Mouse (Mus musculus): ENCODE measurements around the gene Tgm3. TPM values are rescaled to one million over a fixed set of nuclear protein-coding genes. Genes with fewer than 3 reads are reported as not detected.
A peak's percentile ranks its signal among the peaks of the same experiment; 100 is the strongest.

Tgm3 gene
- not detected in 2 replicates for total RNA-seq (2014; rRNA removed)
- 0.08 TPM in 1 of 2 replicates, not detected in the other for polyA plus RNA-seq (2015; fragmentation: Nextera tagmentation; extraction: Ambion mirVana)

DNA sequence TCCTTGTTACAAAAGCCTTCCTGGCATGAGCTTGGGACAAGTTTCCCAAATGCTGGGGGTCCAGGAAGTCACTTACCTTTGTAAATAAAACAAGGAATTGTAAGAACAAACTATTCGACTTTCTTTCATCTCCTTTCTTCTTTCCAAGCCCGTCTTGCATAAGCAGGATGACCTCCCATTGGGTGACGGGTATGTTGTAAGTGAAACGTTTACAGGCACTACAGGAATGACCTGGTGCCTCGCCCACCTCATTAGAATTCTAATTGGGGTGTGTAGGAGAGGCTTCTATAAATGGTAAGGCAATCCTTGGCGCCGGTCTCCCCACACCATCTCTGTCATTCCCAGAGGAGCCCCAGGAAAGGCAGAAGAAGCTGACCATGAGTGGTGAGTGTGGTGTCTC, at the start of gene Tgm3:
TSS of gene Tgm3 (plus strand) at position 324 of the 400 bp plus-strand sequence.
- Histone ChIP-seq H3K27me3 (ENCODE audit: insufficient read depth, low read length) (no peaks in the 10 kb centered on the region), H3K36me3 (ENCODE audit: insufficient read depth, low read length) (no peaks in the 10 kb centered on the region), H3K27ac (no peak within 1 kb of the TSS), H3K9me3 (ENCODE audit: low read length) (no peaks in the 10 kb centered on the region), H3K4me1 (ENCODE audit: insufficient read depth, low read length) (no peaks in the 10 kb centered on the region), H3K9ac (replicated peaks; ENCODE audit: low read length) (no peak within 1 kb of the TSS), H3K4me2 (ENCODE audit: low read depth, low read length) (no peak within 1 kb of the TSS), H3K4me3 (ENCODE audit: low read length) (no peak within 1 kb of the TSS)
- 44% methylated on average over 7 of the region's 7 CpGs for WGBS
- DNase-seq (ENCODE audit: low spot score) = no peak
- ATAC-seq = no peak
- TF ChIP-seq CTCF (IDR thresholded peaks at IDR 0.05; ENCODE audit: low read depth) = no peak

DNA sequence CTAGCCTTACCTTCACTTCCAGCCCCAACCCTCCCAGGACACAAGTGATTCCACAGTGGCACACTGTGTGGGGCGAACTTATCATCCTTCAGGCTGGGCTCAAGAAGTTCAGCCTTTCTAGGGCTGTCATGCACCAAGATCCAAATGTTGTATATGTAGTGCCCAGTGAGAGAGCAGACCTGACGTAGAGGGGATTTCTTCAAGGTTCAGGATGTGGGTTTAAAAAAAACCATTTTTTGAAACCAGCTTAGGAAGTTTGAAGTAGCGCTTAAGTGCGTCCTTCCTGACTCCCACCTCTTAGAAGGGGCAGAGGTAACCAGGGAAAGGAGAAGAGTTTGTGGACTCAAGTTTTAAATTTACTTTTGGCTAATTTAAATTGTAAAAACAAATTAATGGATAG, 31.5 kb upstream of the Tgm3 start:
- no peak overlapping the region for H3K4me3 ChIP-seq (ENCODE audit: low read length)
- DNase-seq (ENCODE audit: low spot score) (no peak), ATAC-seq (no peak)
- H3K27me3 ChIP-seq (ENCODE audit: insufficient read depth, low read length) = no peaks in the 10 kb centered on the region
- H3K4me1 ChIP-seq (ENCODE audit: insufficient read depth, low read length) = no peaks in the 10 kb centered on the region
- H3K9me3 ChIP-seq (ENCODE audit: low read length) = no peaks in the 10 kb centered on the region
- H3K36me3 ChIP-seq (ENCODE audit: insufficient read depth, low read length) = no peaks in the 10 kb centered on the region
- no peak overlapping the region for H3K9ac ChIP-seq (replicated peaks; ENCODE audit: low read length)
- no peak overlapping the region for H3K4me2 ChIP-seq (ENCODE audit: low read depth, low read length)
- TF ChIP-seq CTCF (IDR thresholded peaks at IDR 0.05; ENCODE audit: low read depth) = no peak
- WGBS = 94% methylated on average over 4 of the region's 4 CpGs
- H3K27ac ChIP-seq = no peak overlapping the region

- no peaks in the 10 kb centered on the region for H3K27me3 ChIP-seq (ENCODE audit: insufficient read depth, low read length)
- TF ChIP-seq CTCF (IDR thresholded peaks at IDR 0.05; ENCODE audit: low read depth) = no peak
- 73% methylated on average over 6 of the region's 6 CpGs for WGBS
- H3K4me1 ChIP-seq (ENCODE audit: insufficient read depth, low read length) = no peaks in the 10 kb centered on the region
- H3K36me3 ChIP-seq (ENCODE audit: insufficient read depth, low read length) = no peaks in the 10 kb centered on the region
- no peaks in the 10 kb centered on the region for H3K9me3 ChIP-seq (ENCODE audit: low read length)
- no peak overlapping the region for H3K4me3 ChIP-seq (ENCODE audit: low read length)
- H3K9ac ChIP-seq (replicated peaks; ENCODE audit: low read length) = no peak overlapping the region
- DNase-seq (ENCODE audit: low spot score) (no peak), ATAC-seq (no peak)
- no peak overlapping the region for H3K27ac ChIP-seq
- H3K4me2 ChIP-seq (ENCODE audit: low read depth, low read length) = no peak overlapping the region
These were observed 24.6 kb upstream of the Tgm3 start for GRCm38 (mm10) chr2:129987527-129988045.

- 97% methylated on average over 2 of the region's 2 CpGs for WGBS
- H3K36me3 ChIP-seq (ENCODE audit: insufficient read depth, low read length) = no peaks in the 10 kb centered on the region
- DNase-seq (ENCODE audit: low spot score) (no peak), ATAC-seq (no peak)
- H3K4me3 ChIP-seq (ENCODE audit: low read length) = no peak overlapping the region
- TF ChIP-seq CTCF (IDR thresholded peaks at IDR 0.05; ENCODE audit: low read depth) = no peak
- H3K27ac ChIP-seq = no peak overlapping the region
- H3K9me3 ChIP-seq (ENCODE audit: low read length) = no peaks in the 10 kb centered on the region
- H3K27me3 ChIP-seq (ENCODE audit: insufficient read depth, low read length) = no peaks in the 10 kb centered on the region
- no peaks in the 10 kb centered on the region for H3K4me1 ChIP-seq (ENCODE audit: insufficient read depth, low read length)
- H3K9ac ChIP-seq (replicated peaks; ENCODE audit: low read length) = no peak overlapping the region
- no peak overlapping the region for H3K4me2 ChIP-seq (ENCODE audit: low read depth, low read length)
These were observed 22.5 kb upstream of the Tgm3 start for GRCm38 (mm10) chr2:129989646-129990045.

GRCm38 (mm10) chr2:129994468-129994867, 17.7 kb upstream of the Tgm3 start:
- DNase-seq (ENCODE audit: low spot score) (no peak), ATAC-seq (no peak)
- no peaks in the 10 kb centered on the region for H3K9me3 ChIP-seq (ENCODE audit: low read length)
- no peak overlapping the region for H3K9ac ChIP-seq (replicated peaks; ENCODE audit: low read length)
- no peak overlapping the region for H3K4me2 ChIP-seq (ENCODE audit: low read depth, low read length)
- no peaks in the 10 kb centered on the region for H3K27me3 ChIP-seq (ENCODE audit: insufficient read depth, low read length)
- no peak overlapping the region for H3K27ac ChIP-seq
- no peak for TF ChIP-seq CTCF (IDR thresholded peaks at IDR 0.05; ENCODE audit: low read depth)
- H3K4me3 ChIP-seq (ENCODE audit: low read length) = no peak overlapping the region
- H3K36me3 ChIP-seq (ENCODE audit: insufficient read depth, low read length) = no peaks in the 10 kb centered on the region
- 81% methylated on average over 3 of the region's 3 CpGs for WGBS
- H3K4me1 ChIP-seq (ENCODE audit: insufficient read depth, low read length) = no peaks in the 10 kb centered on the region

DNA sequence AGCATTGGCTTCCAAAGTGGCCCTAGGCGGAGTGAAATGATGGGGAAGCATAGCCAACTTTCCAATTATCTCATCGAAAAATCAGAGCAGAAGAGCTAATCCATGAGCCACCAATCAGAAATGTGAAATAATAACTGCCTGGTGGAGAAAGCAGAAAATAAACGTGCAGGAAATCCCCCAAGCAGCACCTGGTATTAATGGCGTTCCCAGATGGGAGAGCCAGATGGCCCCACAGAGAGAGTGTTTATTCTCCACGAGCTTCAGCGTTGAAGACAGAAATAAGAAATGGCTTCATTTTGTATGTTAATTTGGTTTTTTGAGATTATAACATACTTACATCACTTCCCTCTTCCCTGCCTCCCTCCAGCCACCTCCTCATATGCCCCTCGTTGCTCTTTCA, 13.7 kb upstream of the Tgm3 start:
- DNase-seq (ENCODE audit: low spot score) (peak; percentile 50), ATAC-seq (no peak)
- Histone ChIP-seq H3K4me2 (ENCODE audit: low read depth, low read length) (no peak overlapping the region), H3K9ac (replicated peaks; ENCODE audit: low read length) (no peak overlapping the region), H3K4me3 (ENCODE audit: low read length) (no peak overlapping the region), H3K9me3 (ENCODE audit: low read length) (no peaks in the 10 kb centered on the region), H3K36me3 (ENCODE audit: insufficient read depth, low read length) (no peaks in the 10 kb centered on the region), H3K27me3 (ENCODE audit: insufficient read depth, low read length) (no peaks in the 10 kb centered on the region), H3K4me1 (ENCODE audit: insufficient read depth, low read length) (no peaks in the 10 kb centered on the region), H3K27ac (no peak overlapping the region; the same call in 1 of the 2 replicates)
- TF ChIP-seq CTCF (IDR thresholded peaks at IDR 0.05; ENCODE audit: low read depth) = no peak
- 50% methylated on average over 7 of the region's 7 CpGs for whole genome bisulfite sequencing

DNA sequence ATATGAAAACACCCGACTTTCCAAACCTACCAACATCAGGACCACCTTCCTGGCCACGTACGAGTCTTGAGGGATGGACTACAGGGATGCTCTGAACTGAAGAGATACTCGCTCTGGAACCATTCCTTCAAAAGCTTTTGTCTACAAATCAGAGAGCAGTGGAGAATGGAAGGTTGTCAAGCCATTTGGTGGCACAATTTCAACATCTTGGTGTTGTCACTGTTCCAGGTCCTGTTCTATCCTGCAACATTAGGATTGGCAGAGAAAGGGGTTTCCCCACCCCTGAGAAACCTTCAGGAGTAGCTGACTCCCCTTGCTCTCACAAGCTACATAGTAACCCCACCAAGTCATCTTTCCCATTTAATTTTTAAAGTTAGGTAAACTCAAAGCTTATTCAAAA, 12.9 kb upstream of the Tgm3 start:
- DNase-seq (ENCODE audit: low spot score) (no peak), ATAC-seq (no peak)
- Histone ChIP-seq H3K4me3 (ENCODE audit: low read length) (no peak overlapping the region), H3K9me3 (ENCODE audit: low read length) (no peaks in the 10 kb centered on the region), H3K4me1 (ENCODE audit: insufficient read depth, low read length) (no peaks in the 10 kb centered on the region), H3K27me3 (ENCODE audit: insufficient read depth, low read length) (no peaks in the 10 kb centered on the region), H3K36me3 (ENCODE audit: insufficient read depth, low read length) (no peaks in the 10 kb centered on the region), H3K4me2 (ENCODE audit: low read depth, low read length) (no peak overlapping the region), H3K9ac (replicated peaks; ENCODE audit: low read length) (no peak overlapping the region), H3K27ac (no peak overlapping the region)
- WGBS = 79% methylated on average over 4 of the region's 4 CpGs
- TF ChIP-seq CTCF (IDR thresholded peaks at IDR 0.05; ENCODE audit: low read depth) = no peak
